Mouse (Mus musculus) G1E (cell line): ENCODE results near the gene Cpne9.

Source experiments
- CTCF ChIP-seq: IDR thresholded peaks from 2 replicates; pipeline ENCODE4 v1.5.1; 2012; ENCODE audit warnings: low read depth, low read length, inconsistent platforms, mixed read lengths
- GATA1 ChIP-seq: IDR thresholded peaks from 2 replicates; pipeline ENCODE4 v1.6.1; 2012; ENCODE audit warnings: borderline replicate concordance, low read length, inconsistent platforms, mixed read lengths
- GATA2 ChIP-seq: IDR thresholded peaks from 2 replicates; pipeline ENCODE4 v1.6.1; 2012; ENCODE audit warnings: low read depth, low read length, inconsistent platforms, borderline replicate concordance
- POLR2AphosphoS5 ChIP-seq: IDR thresholded peaks from 2 replicates; pipeline ENCODE4 v1.6.1; 2012; ENCODE audit warnings: low read depth, low read length, inconsistent platforms; ENCODE audit not compliant: insufficient replicate concordance
- TAL1 ChIP-seq: conservative IDR thresholded peaks from 2 replicates; pipeline ENCODE4 v1.6.1; 2012; ENCODE audit warnings: low read depth, low read length, inconsistent platforms, mixed read lengths

- TF ChIP-seq CTCF: no peak
- no peak for TF ChIP-seq TAL1
- no peak for TF ChIP-seq POLR2AphosphoS5
- TF ChIP-seq GATA1: no peak
- no peak for TF ChIP-seq GATA2
Measured at GRCm38 (mm10) chr6:113352820-113353219, 70.7 kb downstream of the Cpne9 start.
